Mouse (Mus musculus): ENCODE results near the gene Zfp541.
A peak's percentile ranks its signal among the peaks of the same experiment; 100 is the strongest.

DNA sequence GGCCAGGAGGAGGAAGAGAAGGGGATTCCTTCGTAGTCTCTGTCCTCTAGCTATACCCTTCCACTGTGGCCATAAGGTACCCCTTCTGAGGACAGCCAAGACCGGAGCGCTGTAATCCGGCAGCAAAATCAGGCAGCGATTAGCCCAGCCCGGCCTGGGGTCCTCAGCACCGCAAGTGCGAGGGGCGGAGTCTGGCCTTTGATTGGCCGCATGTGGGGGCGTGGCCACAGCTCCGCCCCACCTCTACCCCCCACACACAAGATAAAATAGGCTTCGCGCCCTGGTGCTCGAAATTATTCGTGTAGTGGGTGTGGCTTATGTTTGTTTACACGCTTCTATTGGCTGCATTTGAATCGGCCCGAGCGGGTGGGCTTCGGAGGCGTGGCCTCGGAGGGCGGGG, 8.9 kb upstream of the Zfp541 start:
- peak; percentile 66 for TF ChIP-seq POLR2A (IDR thresholded peaks at IDR 0.05; ENCODE audit: borderline replicate concordance, control insufficient read depth, low read depth, low read length)
- no peak for TF ChIP-seq CTCF (IDR thresholded peaks at IDR 0.05; ENCODE audit: control insufficient read depth, insufficient read depth, low read length)
